Mouse (Mus musculus): ENCODE measurements around the gene Trappc2l. TPM values are rescaled to one million over a fixed set of nuclear protein-coding genes. Genes with fewer than 3 reads are reported as not detected.

Trappc2l gene
- total and polyA plus RNA-seq, 2 experiments from 2014 or later, result 15.3 to 137 TPM

GRCm38 (mm10) chr8:122642071-122642470 is 30.6 kb downstream of the Trappc2l start:
- TF ChIP-seq CTCF (IDR thresholded peaks at IDR 0.05; ENCODE audit: low read depth), result no peak
- Histone ChIP-seq H3K27ac (ENCODE audit: low read depth, low read length) (no peak overlapping the region), H3K9me3 (ENCODE audit: low read length) (no peaks in the 10 kb centered on the region), H3K4me1 (ENCODE audit: insufficient read depth) (no peaks in the 10 kb centered on the region), H3K27me3 (ENCODE audit: insufficient read depth, low read length) (no peaks in the 10 kb centered on the region), H3K4me3 (ENCODE audit: low read depth, low read length) (no peak overlapping the region), H3K4me2 (ENCODE audit: low read depth) (no peak overlapping the region), H3K9ac (no peak overlapping the region), H3K36me3 (ENCODE audit: insufficient read depth) (peaks cover 8% of the 10 kb centered on the region)
- 59% methylated on average over 9 of the region's 9 CpGs for WGBS
- DNase-seq (peak; percentile 24), ATAC-seq (no peak)

- Histone ChIP-seq H3K9ac (no peak overlapping the region), H3K4me1 (ENCODE audit: insufficient read depth) (no peaks in the 10 kb centered on the region), H3K27ac (ENCODE audit: low read depth, low read length) (no peak overlapping the region), H3K9me3 (ENCODE audit: low read length) (no peaks in the 10 kb centered on the region), H3K27me3 (ENCODE audit: insufficient read depth, low read length) (no peaks in the 10 kb centered on the region), H3K4me3 (ENCODE audit: low read depth, low read length) (no peak overlapping the region), H3K36me3 (ENCODE audit: insufficient read depth) (peaks cover 19% of the 10 kb centered on the region), H3K4me2 (ENCODE audit: low read depth) (no peak overlapping the region)
- no peak for DNase-seq
- no peak for TF ChIP-seq CTCF (IDR thresholded peaks at IDR 0.05; ENCODE audit: low read depth)
- WGBS, result 77% methylated on average over 6 of the region's 6 CpGs
- ATAC-seq, result no peak
Measured at GRCm38 (mm10) chr8:122644175-122644954, 32.9 kb downstream of the Trappc2l start.

- Histone ChIP-seq H3K27ac (ENCODE audit: low read depth, low read length) (no peak overlapping the region), H3K4me3 (ENCODE audit: low read depth, low read length) (no peak overlapping the region), H3K27me3 (ENCODE audit: insufficient read depth, low read length) (no peaks in the 10 kb centered on the region), H3K4me2 (ENCODE audit: low read depth) (no peak overlapping the region), H3K36me3 (ENCODE audit: insufficient read depth) (peaks cover 23% of the 10 kb centered on the region), H3K9me3 (ENCODE audit: low read length) (no peaks in the 10 kb centered on the region), H3K4me1 (ENCODE audit: insufficient read depth) (no peaks in the 10 kb centered on the region), H3K9ac (no peak overlapping the region)
- no peak for DNase-seq
- 89% methylated on average over 16 of the region's 16 CpGs for WGBS
- ATAC-seq, result no peak
- no peak for TF ChIP-seq CTCF (IDR thresholded peaks at IDR 0.05; ENCODE audit: low read depth)
Measured at GRCm38 (mm10) chr8:122646337-122646736, 34.9 kb downstream of the Trappc2l start.

GRCm38 (mm10) chr8:122648192-122648970 is 36.9 kb downstream of the Trappc2l start:
- no peak overlapping the region for H3K4me3 ChIP-seq (ENCODE audit: low read depth, low read length)
- ATAC-seq (no peak), DNase-seq (no peak)
- H3K9ac ChIP-seq, result no peak overlapping the region
- no peak overlapping the region for H3K27ac ChIP-seq (ENCODE audit: low read depth, low read length)
- no peaks in the 10 kb centered on the region for H3K9me3 ChIP-seq (ENCODE audit: low read length)
- no peaks in the 10 kb centered on the region for H3K4me1 ChIP-seq (ENCODE audit: insufficient read depth)
- no peaks in the 10 kb centered on the region for H3K27me3 ChIP-seq (ENCODE audit: insufficient read depth, low read length)
- no peak for TF ChIP-seq CTCF (IDR thresholded peaks at IDR 0.05; ENCODE audit: low read depth)
- H3K36me3 ChIP-seq (ENCODE audit: insufficient read depth), result peaks cover 23% of the 10 kb centered on the region
- H3K4me2 ChIP-seq (ENCODE audit: low read depth), result no peak overlapping the region
- WGBS, result 83% methylated on average over 15 of the region's 15 CpGs

DNA sequence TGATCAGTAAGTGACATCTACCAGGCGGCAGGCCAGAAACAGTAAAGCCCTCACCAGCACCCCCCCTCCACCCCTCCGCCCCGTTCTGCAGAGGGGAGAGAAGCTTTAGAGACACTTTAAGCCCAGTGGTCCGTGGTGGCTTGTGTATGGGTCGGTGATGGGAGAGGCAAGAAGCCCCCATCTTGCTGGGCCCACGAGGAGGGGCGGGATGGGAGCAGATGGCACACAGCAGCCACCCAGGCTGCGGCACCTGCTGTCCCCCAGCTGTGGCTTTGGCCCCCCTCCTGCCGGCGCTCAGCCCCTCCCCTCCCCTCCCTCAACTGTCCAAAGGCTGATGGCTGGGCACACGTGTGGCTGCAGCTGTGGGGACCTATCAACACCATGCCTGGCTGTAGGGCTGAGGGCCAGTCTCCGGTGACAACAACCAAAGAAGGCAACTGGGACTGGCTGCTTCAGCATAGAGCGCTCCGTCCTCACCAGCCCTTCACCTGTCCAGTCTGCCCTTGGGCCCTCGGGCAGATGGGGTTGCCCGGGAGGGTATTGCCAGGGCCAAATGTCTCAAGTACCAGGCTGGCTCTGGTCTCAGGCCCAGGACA is 40.0 kb downstream of the Trappc2l start:
- Histone ChIP-seq H3K4me1 (ENCODE audit: insufficient read depth) (no peaks in the 10 kb centered on the region), H3K4me2 (ENCODE audit: low read depth) (no peak overlapping the region), H3K4me3 (ENCODE audit: low read depth, low read length) (no peak overlapping the region), H3K27ac (ENCODE audit: low read depth, low read length) (no peak overlapping the region), H3K36me3 (ENCODE audit: insufficient read depth) (peaks cover 23% of the 10 kb centered on the region), H3K9me3 (ENCODE audit: low read length) (no peaks in the 10 kb centered on the region), H3K9ac (no peak overlapping the region), H3K27me3 (ENCODE audit: insufficient read depth, low read length) (no peaks in the 10 kb centered on the region)
- DNase-seq (no peak), ATAC-seq (peak; percentile 23; the same call in 1 of the 2 replicates)
- 60% methylated on average over 16 of the region's 16 CpGs for WGBS
- no peak for TF ChIP-seq CTCF (IDR thresholded peaks at IDR 0.05; ENCODE audit: low read depth)

- Histone ChIP-seq H3K4me1 (ENCODE audit: insufficient read depth) (no peaks in the 10 kb centered on the region), H3K9me3 (ENCODE audit: low read length) (no peaks in the 10 kb centered on the region), H3K9ac (no peak overlapping the region), H3K36me3 (ENCODE audit: insufficient read depth) (peaks cover 17% of the 10 kb centered on the region), H3K4me3 (ENCODE audit: low read depth, low read length) (no peak overlapping the region), H3K4me2 (ENCODE audit: low read depth) (no peak overlapping the region), H3K27ac (ENCODE audit: low read depth, low read length) (no peak overlapping the region), H3K27me3 (ENCODE audit: insufficient read depth, low read length) (no peaks in the 10 kb centered on the region)
- TF ChIP-seq CTCF (IDR thresholded peaks at IDR 0.05; ENCODE audit: low read depth), result no peak
- no peak for DNase-seq
- ATAC-seq, result no peak
- 78% methylated on average over 6 of the region's 6 CpGs for WGBS
Measured at GRCm38 (mm10) chr8:122652643-122653042, 41.2 kb downstream of the Trappc2l start.
